Comparison of ENCODE assay signal across 9 mouse cellular contexts in genomic region chr4:141624983-141625773, GRCm38 (mm10). TPM values are rescaled to one million over a fixed set of nuclear protein-coding genes. Genes with fewer than 3 reads are reported as not detected.
DNase-seq lines count a peak whose midpoint lies in the region; ATAC-seq and TF ChIP-seq lines count a peak whose summit lies in the region.
"Had no signal": no experiment of that assay in that cellular context is flagged by ENCODE, and none has a peak within 500 bp of the region (broad histone marks: within the 10 kb centered on the region; RNA-seq: fewer than 3 reads in every experiment).

No protein-coding gene starts in this region.

- no peak for DNase-seq in cerebellum, adult 2 months
- DNase-seq in cerebellum, adult 11 months, result no peak
- DNase-seq in spleen, adult 2 months (ENCODE audit: low read depth in 1 of 2, low spot score in 2 of 2), result peak; percentile 29 to 56
- DNase-seq in spleen, adult 12 weeks (ENCODE audit: low spot score), result no peak
- DNase-seq in splenic B cell, adult 2 months (ENCODE audit: low read depth, low spot score), result peak; percentile 80
- no peak for DNase-seq in right cerebral cortex, postnatal 36 days (ENCODE audit: low spot score in 2 of 2)
- no peak for DNase-seq in frontal cortex, postnatal 10 days (ENCODE audit: low spot score in 2 of 2)

- no peak overlapping the region for H3K27ac ChIP-seq in cerebellum, adult 2 months (ENCODE audit: insufficient read depth, low read length)
- H3K27ac ChIP-seq in spleen, adult 2 months (ENCODE audit: insufficient read depth, low read length), result peak overlapping the region; percentile 84
- no peak overlapping the region for H3K27ac ChIP-seq in kidney, embryonic 16.5 days (ENCODE audit: low read length)
- H3K27ac ChIP-seq: macrophage had no signal

- H3K9me3 ChIP-seq in kidney, embryonic 16.5 days (ENCODE audit: low read length), result no peaks in the 10 kb centered on the region

- peaks cover 23% of the 10 kb centered on the region for H3K36me3 ChIP-seq in spleen, adult 2 months (ENCODE audit: control insufficient read depth, insufficient read depth, low read length)
- peaks cover 37% of the 10 kb centered on the region for H3K36me3 ChIP-seq in kidney, embryonic 16.5 days (ENCODE audit: insufficient read depth, low read length)
- peaks cover 5% of the 10 kb centered on the region; the same call in 1 of the 2 replicates for H3K36me3 ChIP-seq in splenic B cell, adult 2 months (ENCODE audit: control insufficient read depth, insufficient read depth, low read length, poor library complexity, severe bottlenecking)

- H3K4me3 ChIP-seq in cerebellum, adult 2 months (replicated peaks; ENCODE audit: insufficient read depth, low read depth, low read length), result no peak overlapping the region
- H3K4me3 ChIP-seq in spleen, adult 2 months (ENCODE audit: extremely low read depth, insufficient read depth, insufficient read length), result no peak overlapping the region
- no peak overlapping the region for H3K4me3 ChIP-seq in kidney, embryonic 16.5 days (ENCODE audit: low read length)

- no peaks in the 10 kb centered on the region for H3K27me3 ChIP-seq in cerebellum, adult 2 months (ENCODE audit: control insufficient read depth, insufficient read depth, low read length)
- H3K27me3 ChIP-seq in spleen, adult 2 months (ENCODE audit: control insufficient read depth, insufficient read depth, low read length), result no peaks in the 10 kb centered on the region
- H3K27me3 ChIP-seq in kidney, embryonic 16.5 days (ENCODE audit: insufficient read depth, low read length), result no peaks in the 10 kb centered on the region
- H3K27me3 ChIP-seq in splenic B cell, adult 2 months (ENCODE audit: control insufficient read depth, insufficient read depth, low read length, poor library complexity, severe bottlenecking), result no peaks in the 10 kb centered on the region

- no peak overlapping the region for H3K9ac ChIP-seq in kidney, embryonic 16.5 days (replicated peaks; ENCODE audit: low read length)

- WGBS in cerebellum, adult 2 months, result 84% methylated on average over 19 of the region's 19 CpGs
- 60% methylated on average over 19 of the region's 19 CpGs for WGBS in spleen, adult 2 months
- 77% methylated on average over 19 of the region's 19 CpGs for WGBS in kidney, embryonic 16.5 days

- H3K4me1 ChIP-seq in cerebellum, adult 2 months (ENCODE audit: control insufficient read depth, insufficient read depth, low read length), result no peaks in the 10 kb centered on the region
- peaks cover 5% of the 10 kb centered on the region; the same call in 1 of the 2 replicates for H3K4me1 ChIP-seq in spleen, adult 2 months (ENCODE audit: control insufficient read depth, insufficient read depth, insufficient read length)
- H3K4me1 ChIP-seq in kidney, embryonic 16.5 days (ENCODE audit: insufficient read depth, low read length), result peaks cover 5% of the 10 kb centered on the region

- ATAC-seq in kidney, embryonic 16.5 days (ENCODE audit: low FRiP score, low TSS enrichment), result 0 out of 2 replicates have a peak, but pooled peaks have one; percentile 10

- TF ChIP-seq POLR2A in cerebellum, adult 2 months (IDR thresholded peaks at IDR 0.05; ENCODE audit: borderline replicate concordance, insufficient read depth, low read length), result no peak
- no peak for TF ChIP-seq POLR2A in spleen, adult 2 months (IDR thresholded peaks at IDR 0.05; ENCODE audit: low read depth, low read length)

- no peak overlapping the region for H3K4me2 ChIP-seq in kidney, embryonic 16.5 days (replicated peaks; ENCODE audit: low read depth, low read length)

- peak; percentile 14; the same call in 1 of the 2 replicates for TF ChIP-seq CTCF in cerebellum, adult 2 months (IDR thresholded peaks at IDR 0.05; ENCODE audit: borderline replicate concordance, insufficient read depth, low read depth, low read length)
- peak; percentile 42; the same call in 1 of the 2 replicates for TF ChIP-seq CTCF in spleen, adult 2 months (IDR thresholded peaks at IDR 0.05; ENCODE audit: extremely low read depth, insufficient read depth, insufficient read length, insufficient replicate concordance)

RNA-seq across cellular contexts. Expression of gene Slc25a34, which starts 1.6 kb away (rescaled TPM):
- 7.7 and 9.5 TPM in 2 replicates for polyA plus RNA-seq in cerebellum, adult 2 months (2012; rRNA removed)
- 0.34 and 0.43 TPM in 2 replicates for polyA plus RNA-seq in spleen, adult 2 months (2012; rRNA removed)
- 0.54 and 0.69 TPM in 2 replicates for polyA plus RNA-seq in kidney, embryonic 16.5 days (2015; fragmentation: Nextera tagmentation; extraction: Ambion mirVana)

RNA-seq across cellular contexts. Expression of gene Tmem82, which starts 6.7 kb away (rescaled TPM):
- 0.57 and 0.73 TPM in 2 replicates for polyA plus RNA-seq in cerebellum, adult 2 months (2012; rRNA removed)
- polyA plus RNA-seq in spleen, adult 2 months (2012; rRNA removed), result 0.56 and 0.86 TPM in 2 replicates
- polyA plus RNA-seq in kidney, embryonic 16.5 days (2015; fragmentation: Nextera tagmentation; extraction: Ambion mirVana), result 4.3 and 5.4 TPM in 2 replicates

RNA-seq across cellular contexts. Expression of gene Fblim1, which starts 19.3 kb away (rescaled TPM):
- 2.3 and 2.6 TPM in 2 replicates for polyA plus RNA-seq in cerebellum, adult 2 months (2012; rRNA removed)
- 8.4 and 10.1 TPM in 2 replicates for polyA plus RNA-seq in spleen, adult 2 months (2012; rRNA removed)
- 76.4 and 85.2 TPM in 2 replicates for polyA plus RNA-seq in kidney, embryonic 16.5 days (2015; fragmentation: Nextera tagmentation; extraction: Ambion mirVana)

RNA-seq across cellular contexts. Expression of gene Plekhm2, which starts 39.5 kb away (rescaled TPM):
- polyA plus RNA-seq in cerebellum, adult 2 months (2012; rRNA removed), result 124 and 130 TPM in 2 replicates
- polyA plus RNA-seq in spleen, adult 2 months (2012; rRNA removed), result 48.1 and 51.6 TPM in 2 replicates
- polyA plus RNA-seq in kidney, embryonic 16.5 days (2015; fragmentation: Nextera tagmentation; extraction: Ambion mirVana), result 6.4 TPM in 2 replicates

Comparison
In these comparisons a context has a peak if more than half of its experiments do, and no peak if none do; other contexts are left out.
1. DNase-seq: peak in spleen, adult 2 months (2 of 2) and splenic B cell, adult 2 months (single experiment); none in cerebellum, adult 2 months (0 of 2), cerebellum, adult 11 months (single experiment), spleen, adult 12 weeks (single experiment), right cerebral cortex, postnatal 36 days (0 of 2) and frontal cortex, postnatal 10 days (0 of 2).